Mouse (Mus musculus): Measurements from ENCODE around the gene Rcor2.

DNA sequence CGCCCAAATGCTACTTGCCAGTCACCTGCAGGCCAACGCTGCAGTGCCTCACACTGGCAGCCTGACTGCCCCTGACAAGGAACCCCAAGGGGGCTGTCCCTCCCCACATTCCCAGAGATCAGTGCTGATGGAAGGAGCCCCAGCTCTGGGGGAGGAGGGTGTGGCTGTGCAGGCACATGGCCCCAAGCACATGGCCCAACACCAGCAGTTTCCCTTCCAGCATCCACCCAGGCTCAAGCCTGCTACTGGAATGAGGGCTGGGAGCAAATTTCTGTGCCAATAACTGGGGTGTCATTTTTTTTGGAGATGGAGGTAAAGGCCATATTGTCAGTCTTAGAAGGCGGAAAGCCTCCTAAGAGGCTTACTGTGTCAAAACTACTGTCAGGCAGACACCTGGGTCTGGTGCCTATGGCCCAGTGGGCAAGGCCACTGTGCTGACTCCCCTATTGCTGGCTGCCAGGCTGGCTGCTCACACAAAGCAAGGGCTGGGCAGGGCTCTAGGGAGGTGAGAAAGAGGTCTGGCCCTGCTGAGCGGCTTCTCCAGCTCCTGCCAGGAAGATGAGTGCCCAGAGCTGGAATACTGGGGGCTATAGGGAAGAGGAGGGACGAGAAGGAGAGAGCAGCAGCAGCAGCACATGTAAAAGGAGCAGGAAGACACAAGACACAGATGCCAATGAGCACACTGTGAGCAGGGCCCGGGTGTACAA is 11.2 kb downstream of the Rcor2 start:
- TF ChIP-seq CTCF (IDR thresholded peaks at IDR 0.05), result no peak
- TF ChIP-seq POLR2A (IDR thresholded peaks at IDR 0.05; ENCODE audit: insufficient read depth, low read depth, low read length), result no peak
